Mouse (Mus musculus) megakaryocyte, embryonic 14.5 days (primary cell): ENCODE measurements around the gene Cacul1.

Experiments used
- FLI1 ChIP-seq: IDR thresholded peaks from 2 replicates; pipeline ENCODE4 v1.6.1; 2012; ENCODE audit warnings: low read length, inconsistent platforms, mixed read lengths
- GATA1 ChIP-seq: IDR thresholded peaks from 3 replicates; pipeline ENCODE4 v1.6.1; 2012; ENCODE audit warnings: mixed read lengths, low read length, inconsistent platforms, borderline replicate concordance

DNA sequence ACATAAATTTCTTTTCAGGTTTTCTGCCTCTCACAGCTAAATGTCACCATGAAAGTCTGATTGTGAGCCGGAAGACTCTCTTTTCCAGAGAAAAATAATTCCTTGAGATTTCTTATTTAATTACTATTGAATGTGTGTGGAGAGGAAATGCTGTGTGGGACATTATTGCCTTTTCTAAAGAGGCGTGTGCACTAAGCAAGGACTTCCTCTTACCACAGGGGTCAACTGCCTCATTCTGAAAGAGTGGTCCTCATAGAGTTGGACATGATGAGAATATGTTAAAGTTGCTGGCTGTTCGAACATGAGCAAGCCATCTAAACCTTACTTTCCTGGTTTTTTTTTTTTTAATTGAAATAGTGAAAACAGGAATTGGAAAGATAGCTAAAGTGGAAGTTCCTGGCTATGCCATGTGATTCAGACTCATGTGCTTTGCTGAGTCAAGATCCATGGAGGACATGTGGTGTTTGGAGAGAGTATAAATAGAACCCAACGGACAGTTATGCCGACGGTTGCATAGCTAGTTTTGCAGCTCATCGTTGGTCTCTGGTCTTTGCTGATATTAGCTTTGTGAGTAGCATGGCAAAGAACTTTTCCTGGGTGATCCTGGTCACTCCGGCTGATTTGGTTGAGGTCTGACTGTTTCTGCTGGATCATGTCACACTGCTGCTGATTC is 17.3 kb upstream of the Cacul1 start:
- TF ChIP-seq GATA1, result no peak
- TF ChIP-seq FLI1, result no peak
